Mouse (Mus musculus): ENCODE results near the gene Timm8b. TPM values are rescaled to one million over a fixed set of nuclear protein-coding genes. Genes with fewer than 3 reads are reported as not detected.

Timm8b gene
- polyA plus RNA-seq, 1 experiment from 2014 or later = 198 TPM

DNA sequence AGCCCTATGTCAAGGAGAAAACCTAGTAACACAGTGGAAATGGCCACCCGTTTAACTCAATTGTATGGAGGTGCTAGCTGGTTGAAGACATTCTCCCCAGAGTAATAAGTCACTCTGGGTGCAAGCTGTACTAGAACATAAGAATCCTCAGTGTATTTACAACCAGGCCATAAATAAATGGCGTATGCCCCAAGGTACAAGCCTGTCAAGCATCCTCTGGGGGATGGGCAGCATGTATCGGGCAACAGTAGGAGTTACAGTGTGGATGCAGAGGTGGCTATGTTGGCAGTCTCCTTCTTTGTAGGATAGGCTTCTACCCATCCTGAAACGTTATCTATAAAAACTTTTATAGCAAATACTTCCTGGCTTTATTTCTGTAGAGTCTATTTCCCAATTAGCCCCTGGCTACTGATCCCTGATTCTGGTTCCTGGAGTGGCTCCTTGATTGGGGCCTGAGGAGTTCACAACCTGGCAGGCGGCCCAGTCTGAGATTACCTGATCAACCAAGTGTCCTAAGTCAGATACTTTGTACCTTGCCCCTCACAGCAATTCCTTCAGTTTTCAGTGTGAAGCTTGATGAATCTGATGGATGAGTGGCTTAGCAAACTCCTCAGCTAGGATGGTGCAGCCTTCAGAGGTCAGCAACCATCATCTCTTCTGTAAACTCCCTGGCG is 18.4 kb upstream of the Timm8b start:
- 78% methylated on average over 6 of the region's 6 CpGs for WGBS (ENCODE audit: insufficient replicate concordance)
- H3K27me3 ChIP-seq (ENCODE audit: insufficient read depth, low read length) = no peaks in the 10 kb centered on the region
- DNase-seq = no peak
- 0 out of 2 replicates have a peak, but pooled peaks cover 3% of the 10 kb centered on the region for H3K4me1 ChIP-seq (ENCODE audit: insufficient read depth)
- no peak for TF ChIP-seq EP300 (IDR thresholded peaks at IDR 0.05; ENCODE audit: low read depth)
- no peak for TF ChIP-seq CTCF (IDR thresholded peaks at IDR 0.05; ENCODE audit: low read depth)
- no peak overlapping the region for H3K9ac ChIP-seq (replicated peaks)
- no peak overlapping the region for H3K27ac ChIP-seq (ENCODE audit: low read depth)
- no peak overlapping the region for H3K4me2 ChIP-seq (ENCODE audit: low read depth, low read length)
- H3K4me3 ChIP-seq (ENCODE audit: low read depth, low read length) = no peak overlapping the region
- no peak for ATAC-seq
- H3K36me3 ChIP-seq (replicated peaks; ENCODE audit: insufficient read depth, low read length) = no peaks in the 10 kb centered on the region
- H3K9me3 ChIP-seq (ENCODE audit: low read length) = no peaks in the 10 kb centered on the region

DNA sequence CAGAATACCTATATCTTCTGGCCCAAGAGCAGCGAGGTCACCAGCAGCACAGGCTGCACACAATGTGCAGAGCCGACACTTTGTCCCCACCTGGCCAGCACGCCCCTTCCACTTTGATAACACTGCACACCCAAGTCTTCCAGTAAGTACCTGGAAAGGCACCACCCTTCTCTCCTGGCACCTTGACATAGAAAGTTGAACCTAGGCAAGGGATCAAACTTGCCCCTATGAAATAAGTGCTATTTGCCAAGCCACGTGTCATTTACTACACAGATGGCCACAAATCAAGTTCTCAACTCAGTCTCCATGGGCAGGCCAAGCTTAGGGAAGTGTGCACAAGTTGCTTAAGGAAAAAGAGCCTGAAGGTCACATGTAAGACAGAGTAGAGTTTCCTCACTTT is 16.8 kb upstream of the Timm8b start:
- H3K27ac ChIP-seq (ENCODE audit: low read depth) = no peak overlapping the region
- ATAC-seq = no peak

DNA sequence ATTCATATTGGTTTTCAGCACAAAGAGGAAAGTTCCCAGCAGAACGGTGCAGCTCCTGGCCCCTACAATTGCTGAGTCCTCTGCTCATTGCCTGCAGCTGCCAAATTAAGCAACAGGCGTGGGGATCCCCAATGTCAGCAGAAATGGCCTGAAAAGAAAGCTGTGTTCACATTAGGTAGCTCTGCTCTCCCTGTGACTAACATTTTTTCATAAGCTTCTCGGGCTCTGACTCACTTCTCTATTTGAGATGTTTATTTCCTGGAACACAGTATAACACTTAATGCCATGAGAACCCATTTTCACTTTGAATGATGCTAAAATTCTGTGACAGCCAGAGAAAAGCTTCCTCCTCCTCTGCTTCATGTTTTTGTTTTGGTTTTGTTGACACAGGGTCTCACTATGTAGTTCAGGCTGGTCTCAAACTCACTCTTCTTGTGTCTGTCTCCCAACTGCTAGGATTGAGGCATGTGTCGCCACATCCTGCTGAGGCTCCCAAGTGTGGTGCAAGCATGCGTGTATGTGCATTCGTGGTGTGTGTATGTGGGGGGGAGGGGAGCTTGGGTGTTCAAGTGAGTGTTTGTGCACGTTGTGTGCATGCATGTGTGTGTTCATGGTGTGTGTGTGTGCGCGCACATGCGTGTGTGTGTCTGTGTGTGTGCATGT is 12.7 kb upstream of the Timm8b start:
- peak overlapping the region; percentile 67 for H3K27ac ChIP-seq (ENCODE audit: low read depth)
- no peak for ATAC-seq
- no peak overlapping the region for H3K4me2 ChIP-seq (ENCODE audit: low read depth, low read length)
- H3K4me1 ChIP-seq (ENCODE audit: insufficient read depth) = peaks cover 13% of the 10 kb centered on the region
- no peaks in the 10 kb centered on the region for H3K9me3 ChIP-seq (ENCODE audit: low read length)
- H3K27me3 ChIP-seq (ENCODE audit: insufficient read depth, low read length) = no peaks in the 10 kb centered on the region
- TF ChIP-seq EP300 (IDR thresholded peaks at IDR 0.05; ENCODE audit: low read depth) (no peak), CTCF (IDR thresholded peaks at IDR 0.05; ENCODE audit: low read depth) (no peak)
- H3K4me3 ChIP-seq (ENCODE audit: low read depth, low read length) = no peak overlapping the region
- 52% methylated on average over 10 of the region's 10 CpGs for WGBS (ENCODE audit: insufficient replicate concordance)
- DNase-seq = peak; percentile 37
- peaks cover 9% of the 10 kb centered on the region for H3K36me3 ChIP-seq (replicated peaks; ENCODE audit: insufficient read depth, low read length)
- H3K9ac ChIP-seq (replicated peaks) = no peak overlapping the region; the same call in 1 of the 2 replicates

More for the DNA sequence above, 16.8 kb upstream of the Timm8b start:
- Histone ChIP-seq H3K9me3 (ENCODE audit: low read length) (no peaks in the 10 kb centered on the region), H3K36me3 (replicated peaks; ENCODE audit: insufficient read depth, low read length) (no peaks in the 10 kb centered on the region), H3K4me3 (ENCODE audit: low read depth, low read length) (no peak overlapping the region), H3K4me2 (ENCODE audit: low read depth, low read length) (no peak overlapping the region), H3K9ac (replicated peaks) (0 out of 2 replicates have a peak overlapping the region, but pooled peaks have one; percentile 6), H3K27me3 (ENCODE audit: insufficient read depth, low read length) (no peaks in the 10 kb centered on the region), H3K4me1 (ENCODE audit: insufficient read depth) (peaks cover 10% of the 10 kb centered on the region)
- DNase-seq = no peak
- 55% methylated on average over 4 of the region's 4 CpGs for WGBS (ENCODE audit: insufficient replicate concordance)
- TF ChIP-seq CTCF (IDR thresholded peaks at IDR 0.05; ENCODE audit: low read depth) (no peak), EP300 (IDR thresholded peaks at IDR 0.05; ENCODE audit: low read depth) (no peak)

DNA sequence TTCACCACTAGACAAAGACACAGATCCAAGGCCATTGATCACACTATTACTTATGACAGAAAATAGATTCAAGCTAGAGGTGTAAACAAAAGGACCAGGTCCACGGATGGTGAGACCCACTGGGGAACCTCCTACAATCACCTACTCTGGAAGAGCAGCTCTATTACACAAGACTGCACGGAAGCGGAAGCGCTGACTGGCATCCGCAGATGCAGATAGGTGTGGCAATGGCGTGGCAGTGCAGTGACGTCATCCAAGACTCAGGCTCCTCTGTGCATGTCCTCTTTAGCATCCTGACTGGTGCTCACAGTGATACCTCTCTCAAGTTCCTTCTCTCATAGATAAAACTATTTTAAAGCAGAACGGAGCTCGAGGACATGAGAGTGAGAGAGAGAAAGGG is 10.8 kb upstream of the Timm8b start:
- DNase-seq (peak; percentile 55), ATAC-seq (no peak)
- Histone ChIP-seq H3K4me1 (ENCODE audit: insufficient read depth) (peaks cover 10% of the 10 kb centered on the region), H3K27ac (ENCODE audit: low read depth) (peak overlapping the region; percentile 67), H3K9ac (replicated peaks) (no peak overlapping the region), H3K27me3 (ENCODE audit: insufficient read depth, low read length) (no peaks in the 10 kb centered on the region), H3K36me3 (replicated peaks; ENCODE audit: insufficient read depth, low read length) (peaks cover 28% of the 10 kb centered on the region), H3K4me2 (ENCODE audit: low read depth, low read length) (no peak overlapping the region), H3K9me3 (ENCODE audit: low read length) (no peaks in the 10 kb centered on the region), H3K4me3 (ENCODE audit: low read depth, low read length) (no peak overlapping the region)
- no peak for TF ChIP-seq CTCF (IDR thresholded peaks at IDR 0.05; ENCODE audit: low read depth)
- TF ChIP-seq EP300 (IDR thresholded peaks at IDR 0.05; ENCODE audit: low read depth) = no peak
- WGBS (ENCODE audit: insufficient replicate concordance) = 76% methylated on average over 9 of the region's 9 CpGs

DNA sequence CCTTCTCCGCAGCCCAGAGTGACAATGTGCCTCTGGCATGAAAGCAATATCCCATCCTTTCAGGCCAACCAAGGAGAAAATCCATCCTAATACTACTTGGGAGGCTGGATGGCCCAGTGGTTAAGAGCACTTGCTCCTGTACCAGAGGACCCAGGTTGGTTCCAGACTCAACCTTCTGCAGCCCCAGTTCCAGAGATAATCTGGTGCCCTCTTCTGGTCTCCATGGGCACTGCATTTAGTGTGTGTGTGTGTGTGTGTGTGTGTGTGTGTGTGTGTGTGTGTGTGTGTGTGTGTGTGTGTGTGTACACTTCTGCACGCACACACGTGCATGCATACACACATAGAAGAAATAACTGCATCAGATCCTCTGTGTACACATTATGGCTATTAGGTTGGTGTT is 10.2 kb upstream of the Timm8b start:
- peaks cover 10% of the 10 kb centered on the region for H3K4me1 ChIP-seq (ENCODE audit: insufficient read depth)
- ATAC-seq = 0 out of 2 replicates have a peak, but pooled peaks have one; percentile 12
- peaks cover 34% of the 10 kb centered on the region for H3K36me3 ChIP-seq (replicated peaks; ENCODE audit: insufficient read depth, low read length)
- DNase-seq = peak; percentile 66
- H3K27ac ChIP-seq (ENCODE audit: low read depth) = no peak overlapping the region
- no peak overlapping the region for H3K9ac ChIP-seq (replicated peaks)
- 71% methylated on average over 3 of the region's 3 CpGs for WGBS (ENCODE audit: insufficient replicate concordance)
- no peak overlapping the region for H3K4me3 ChIP-seq (ENCODE audit: low read depth, low read length)
- H3K4me2 ChIP-seq (ENCODE audit: low read depth, low read length) = no peak overlapping the region
- peak; percentile 82 for TF ChIP-seq CTCF (IDR thresholded peaks at IDR 0.05; ENCODE audit: low read depth)
- no peak for TF ChIP-seq EP300 (IDR thresholded peaks at IDR 0.05; ENCODE audit: low read depth)
- no peaks in the 10 kb centered on the region for H3K9me3 ChIP-seq (ENCODE audit: low read length)
- H3K27me3 ChIP-seq (ENCODE audit: insufficient read depth, low read length) = no peaks in the 10 kb centered on the region

DNA sequence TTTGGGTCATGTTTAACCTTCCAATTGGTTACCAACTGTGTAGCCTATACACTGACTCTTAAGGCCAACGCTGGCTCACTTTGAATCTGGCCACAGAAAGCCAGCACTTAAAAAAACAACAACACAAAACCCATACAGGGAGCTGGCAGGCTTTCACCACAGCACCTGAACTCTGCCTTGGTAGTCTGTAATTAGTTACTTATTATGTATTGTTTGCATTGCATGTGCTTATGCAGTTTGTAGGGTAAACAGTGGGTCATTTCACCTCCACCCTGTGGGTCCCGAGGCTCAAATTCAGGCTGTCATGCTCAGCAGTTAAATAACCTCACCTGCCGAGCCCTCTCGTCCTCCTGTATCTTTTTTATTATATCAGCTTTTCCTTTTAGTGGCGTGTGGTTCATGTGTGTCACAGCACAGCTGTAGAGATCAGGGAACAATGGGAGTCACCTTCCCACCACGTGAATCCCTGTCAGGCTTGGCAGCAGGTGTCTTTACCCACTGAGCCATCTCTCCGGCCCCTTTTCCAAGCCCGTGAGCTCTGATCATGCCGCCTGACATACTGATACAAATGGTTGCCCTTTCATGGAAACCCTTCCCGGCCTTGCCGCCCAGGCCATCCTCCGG is 8.8 kb upstream of the Timm8b start:
- H3K9ac ChIP-seq (replicated peaks) = no peak overlapping the region
- DNase-seq (peak; percentile 34), ATAC-seq (peak; percentile 91)
- no peaks in the 10 kb centered on the region for H3K9me3 ChIP-seq (ENCODE audit: low read length)
- TF ChIP-seq CTCF (IDR thresholded peaks at IDR 0.05; ENCODE audit: low read depth) (no peak), EP300 (IDR thresholded peaks at IDR 0.05; ENCODE audit: low read depth) (0 out of 2 replicates have a peak, but pooled peaks have one; percentile 12)
- WGBS (ENCODE audit: insufficient replicate concordance) = 61% methylated on average over 12 of the region's 12 CpGs
- H3K36me3 ChIP-seq (replicated peaks; ENCODE audit: insufficient read depth, low read length) = peaks cover 45% of the 10 kb centered on the region
- peak overlapping the region; percentile 75 for H3K27ac ChIP-seq (ENCODE audit: low read depth)
- H3K4me3 ChIP-seq (ENCODE audit: low read depth, low read length) = no peak overlapping the region
- no peaks in the 10 kb centered on the region for H3K27me3 ChIP-seq (ENCODE audit: insufficient read depth, low read length)
- no peak overlapping the region for H3K4me2 ChIP-seq (ENCODE audit: low read depth, low read length)
- H3K4me1 ChIP-seq (ENCODE audit: insufficient read depth) = peaks cover 10% of the 10 kb centered on the region
